Mouse (Mus musculus) G1E (cell line): ENCODE data around the gene Vnn1. TPM values are rescaled to one million over a fixed set of nuclear protein-coding genes. Genes with fewer than 3 reads are reported as not detected.

ENCODE experiments used
- ATAC-seq: 2 replicates; pipeline ENCODE4 v1.8.0; 2016; ENCODE audit warnings: mild to moderate bottlenecking; ENCODE audit not compliant: insufficient number of reproducible peaks, poor library complexity, low FRiP score, severe bottlenecking; ENCODE audit errors: extremely low read depth
- DNase-seq: peaks from one replicate; pipeline ENCODE4 v3.0.0; 2012; ENCODE audit warnings: low spot score
- H3K27me3 ChIP-seq: 2 replicates; pipeline ENCODE4 v1.6.1; 2012; ENCODE audit warnings: mild to moderate bottlenecking, low read length, inconsistent platforms; ENCODE audit not compliant: insufficient read depth
- H3K36me3 ChIP-seq: replicated peaks from 2 replicates; pipeline ENCODE3; 2012; ENCODE audit warnings: mild to moderate bottlenecking, inconsistent platforms
- H3K4me1 ChIP-seq: 2 replicates; pipeline ENCODE4 v1.6.1; 2012; ENCODE audit warnings: low read depth, low read length, inconsistent platforms, mixed read lengths; ENCODE audit not compliant: insufficient read depth
- H3K4me3 ChIP-seq: 2 replicates; pipeline ENCODE4 v1.5.1; 2012; ENCODE audit warnings: low read depth, mild to moderate bottlenecking, inconsistent platforms, low read length, moderate library complexity, mixed read lengths
- H3K9me3 ChIP-seq: replicated peaks from 2 replicates; pipeline ENCODE4 v1.6.1; 2012; ENCODE audit warnings: inconsistent platforms
- CTCF ChIP-seq: IDR thresholded peaks from 2 replicates; pipeline ENCODE4 v1.5.1; 2012; ENCODE audit warnings: low read depth, low read length, inconsistent platforms, mixed read lengths
- GATA1 ChIP-seq: IDR thresholded peaks from 2 replicates; pipeline ENCODE4 v1.6.1; 2012; ENCODE audit warnings: borderline replicate concordance, low read length, inconsistent platforms, mixed read lengths
- GATA2 ChIP-seq: IDR thresholded peaks from 2 replicates; pipeline ENCODE4 v1.6.1; 2012; ENCODE audit warnings: low read depth, low read length, inconsistent platforms, borderline replicate concordance
- POLR2AphosphoS5 ChIP-seq: IDR thresholded peaks from 2 replicates; pipeline ENCODE4 v1.6.1; 2012; ENCODE audit warnings: low read depth, low read length, inconsistent platforms; ENCODE audit not compliant: insufficient replicate concordance
- TAL1 ChIP-seq: conservative IDR thresholded peaks from 2 replicates; pipeline ENCODE4 v1.6.1; 2012; ENCODE audit warnings: low read depth, low read length, inconsistent platforms, mixed read lengths
- polyA plus RNA-seq: library from polyadenylated mRNA; stranded (reverse); fragments of >175 nt; gene quantifications from 2 replicates; pipeline ENCODE4 v1.2.3, GENCODE M21; 2012
- total RNA-seq, 2 experiments: library from RNA; stranded (forward) in 1 of 2; stranded (reverse) in 1 of 2; fragments of 200-1000 nt in 1 of 2; fragments of >200 nt in 1 of 2; fragmentation: Nextera tagmentation in 1 of 2; gene quantifications; 2 replicates each; pipeline ENCODE4 v1.2.3; 2014 to 2017

The Vnn1 gene
- total RNA-seq (2014; fragmentation: Nextera tagmentation), result not detected in 2 replicates
- 0.06 TPM in 1 of 2 replicates, not detected in the other for total RNA-seq (2017)
- not detected in 2 replicates for polyA plus RNA-seq

GRCm38 (mm10) chr10:23894601-23895349 lies at the start of gene Vnn1:
Vnn1 (plus strand) TSS chr10:23894688.
- Histone ChIP-seq H3K4me3 (no peak within 1 kb of the TSS), H3K27me3 (no peaks in the 10 kb centered on the region), H3K9me3 (peaks cover 17% of the 10 kb centered on the region), H3K4me1 (no peaks in the 10 kb centered on the region), H3K36me3 (no peaks in the 10 kb centered on the region)
- DNase-seq (no peak), ATAC-seq (no peak)
- TF ChIP-seq GATA2 (no peak), CTCF (no peak), TAL1 (no peak), POLR2AphosphoS5 (no peak), GATA1 (no peak)

- Histone ChIP-seq H3K4me3 (no peak within 1 kb of the TSS), H3K27me3 (no peaks in the 10 kb centered on the region), H3K9me3 (no peaks in the 10 kb centered on the region), H3K4me1 (no peaks in the 10 kb centered on the region), H3K36me3 (no peaks in the 10 kb centered on the region)
- ATAC-seq (no peak), DNase-seq (no peak)
- TF ChIP-seq GATA1 (no peak), POLR2AphosphoS5 (no peak), GATA2 (no peak)
Observed at GRCm38 (mm10) chr10:23851228-23851912, 43.1 kb upstream of the Vnn1 start, which contains the start of gene Vnn3. Vnn3 (plus strand) TSS chr10:23851462.

- DNase-seq, result no peak
- no peaks in the 10 kb centered on the region for H3K36me3 ChIP-seq
- no peak overlapping the region for H3K4me3 ChIP-seq
- no peak for ATAC-seq
- TF ChIP-seq TAL1 (no peak), GATA2 (no peak), POLR2AphosphoS5 (no peak), GATA1 (no peak)
- H3K4me1 ChIP-seq, result no peaks in the 10 kb centered on the region
- no peaks in the 10 kb centered on the region for H3K27me3 ChIP-seq
- no peaks in the 10 kb centered on the region for H3K9me3 ChIP-seq
Observed at GRCm38 (mm10) chr10:23852096-23852495, 42.4 kb upstream of the Vnn1 start.

GRCm38 (mm10) chr10:23864362-23865312 lies 29.9 kb upstream of the Vnn1 start:
- Histone ChIP-seq H3K36me3 (no peaks in the 10 kb centered on the region), H3K9me3 (peaks cover 3% of the 10 kb centered on the region), H3K4me1 (no peaks in the 10 kb centered on the region), H3K4me3 (no peak overlapping the region), H3K27me3 (0 out of 2 replicates have a peak, but pooled peaks cover 2% of the 10 kb centered on the region)
- ATAC-seq, result no peak
- no peak for DNase-seq
- TF ChIP-seq CTCF, result no peak
- TF ChIP-seq GATA2, result no peak
- no peak for TF ChIP-seq POLR2AphosphoS5
- TF ChIP-seq TAL1, result no peak
- no peak for TF ChIP-seq GATA1

GRCm38 (mm10) chr10:23880695-23881094 lies 13.8 kb upstream of the Vnn1 start:
- Histone ChIP-seq H3K4me1 (no peaks in the 10 kb centered on the region), H3K36me3 (no peaks in the 10 kb centered on the region), H3K27me3 (no peaks in the 10 kb centered on the region), H3K9me3 (peaks cover 4% of the 10 kb centered on the region; the same call in 1 of the 2 replicates), H3K4me3 (no peak overlapping the region)
- DNase-seq (no peak), ATAC-seq (no peak)
- TF ChIP-seq CTCF (no peak), GATA2 (no peak), POLR2AphosphoS5 (no peak), GATA1 (no peak), TAL1 (no peak)
